Mouse (Mus musculus): ENCODE results near the gene Snrnp70.
A peak's percentile ranks its signal among the peaks of the same experiment; 100 is the strongest.

GRCm38 (mm10) chr7:45370475-45371311 is 24.8 kb downstream of the Snrnp70 start, which contains the start of gene Lin7b:
- TF ChIP-seq CTCF (IDR thresholded peaks at IDR 0.05; ENCODE audit: borderline replicate concordance, extremely low read depth, insufficient read depth, insufficient read length) (peak; percentile 21; the same call in 1 of the 2 replicates), POLR2A (IDR thresholded peaks at IDR 0.05; ENCODE audit: borderline replicate concordance, extremely low read depth, insufficient read depth, insufficient read length, poor library complexity, severe bottlenecking) (no peak)
